Mouse (Mus musculus) gastrocnemius, adult 18-20 months (tissue): Measurements from ENCODE around the gene Cdc73. TPM values are rescaled to one million over a fixed set of nuclear protein-coding genes. Genes with fewer than 3 reads are reported as not detected.
"Not testable (repeated sequence)": the region's sequence is repeated elsewhere in the genome, so short reads cannot be mapped to it uniquely, and the experiment has no call there.

Experiments
- DNase-seq: peaks from one replicate; pipeline ENCODE4 v3.0.0; 2021; ENCODE audit warnings: low spot score
- total RNA-seq, 2 experiments: library from RNA; stranded (reverse); gene quantifications; 2 replicates each; pipeline ENCODE4 v1.2.3; 2021

The Cdc73 gene
- total RNA-seq, 2 experiments from 2014 or later = 47.1 to 54.6 TPM

- peak; percentile 27 for DNase-seq
These were observed 21.6 kb downstream of the Cdc73 start for GRCm38 (mm10) chr1:143681108-143681507.

- DNase-seq = no peak
These were observed 26.8 kb downstream of the Cdc73 start for GRCm38 (mm10) chr1:143675734-143676361.

GRCm38 (mm10) chr1:143664786-143665185, 37.9 kb downstream of the Cdc73 start:
- not testable (repeated sequence) for DNase-seq

GRCm38 (mm10) chr1:143663197-143663596, 39.5 kb downstream of the Cdc73 start:
- DNase-seq = no peak

GRCm38 (mm10) chr1:143653646-143654045, 49.0 kb downstream of the Cdc73 start:
- DNase-seq = no peak

GRCm38 (mm10) chr1:143650317-143650716, 52.4 kb downstream of the Cdc73 start:
- DNase-seq = no peak

GRCm38 (mm10) chr1:143646219-143646618, 56.5 kb downstream of the Cdc73 start:
- no peak for DNase-seq

GRCm38 (mm10) chr1:143645386-143645785, 57.3 kb downstream of the Cdc73 start:
- no peak for DNase-seq

GRCm38 (mm10) chr1:143644221-143644620, 58.5 kb downstream of the Cdc73 start:
- DNase-seq = peak; percentile 14

- DNase-seq = no peak
These were observed 61.9 kb downstream of the Cdc73 start, which contains the start of gene B3galt2 for GRCm38 (mm10) chr1:143640650-143641407. Gene B3galt2 (plus strand): TSS chr1:143640664.

GRCm38 (mm10) chr1:143632854-143633587, 69.7 kb downstream of the Cdc73 start:
- DNase-seq = no peak

GRCm38 (mm10) chr1:143632361-143632760, 70.3 kb downstream of the Cdc73 start:
- no peak for DNase-seq

GRCm38 (mm10) chr1:143631337-143631736, 71.4 kb downstream of the Cdc73 start:
- DNase-seq = no peak

GRCm38 (mm10) chr1:143622634-143623033, 80.1 kb downstream of the Cdc73 start:
- DNase-seq = no peak

- DNase-seq = no peak
These were observed 80.8 kb downstream of the Cdc73 start for GRCm38 (mm10) chr1:143621930-143622329.

GRCm38 (mm10) chr1:143619760-143620159, 82.9 kb downstream of the Cdc73 start:
- DNase-seq = no peak

GRCm38 (mm10) chr1:143612901-143613300, 89.8 kb downstream of the Cdc73 start:
- no peak for DNase-seq

GRCm38 (mm10) chr1:143608911-143609310, 93.8 kb downstream of the Cdc73 start:
- DNase-seq = no peak

GRCm38 (mm10) chr1:143596864-143597263, 105.8 kb downstream of the Cdc73 start:
- DNase-seq = no peak

GRCm38 (mm10) chr1:143576824-143577543, 125.7 kb downstream of the Cdc73 start:
- peak; percentile 3 for DNase-seq

GRCm38 (mm10) chr1:143558235-143558634, 144.5 kb downstream of the Cdc73 start:
- no peak for DNase-seq

GRCm38 (mm10) chr1:143555533-143555932, 147.2 kb downstream of the Cdc73 start:
- no peak for DNase-seq
